Mouse (Mus musculus) hematopoietic stem cell, adult 5-6 weeks (primary cell): ENCODE measurements around the gene Acsm5. TPM values are rescaled to one million over a fixed set of nuclear protein-coding genes. Genes with fewer than 3 reads are reported as not detected.

ENCODE experiments used
- ATAC-seq, 2 experiments: fragments of 125-278 bp in 1 of 2; replicated peaks in 1 of 2; 2 replicates each; pipeline ENCODE4 v1.8.0; 2016 to 2017; ENCODE audit warnings: inconsistent platforms in 2 of 2, mild to moderate bottlenecking in 2 of 2, moderate number of reproducible peaks in 2 of 2, low read depth in 1 of 2, moderate TSS enrichment in 1 of 2; ENCODE audit not compliant: low FRiP score in 2 of 2, poor library complexity in 2 of 2, severe bottlenecking in 2 of 2, insufficient read depth in 1 of 2, low TSS enrichment in 1 of 2
- total RNA-seq: library from RNA; stranded (forward); fragments of 172-1452, 232-1000 nt; gene quantifications from 2 replicates; pipeline ENCODE4 v1.2.3, GENCODE M21; 2017

The Acsm5 gene
- total RNA-seq, result not detected in 2 replicates

- no peak for ATAC-seq
These were observed at the start of gene Acsm5 for GRCm38 (mm10) chr7:119519163-119519562. TSS of gene Acsm5 (plus strand) at chr7:119519463.

GRCm38 (mm10) chr7:119476500-119477389 lies 42.5 kb upstream of the Acsm5 start:
- no peak for ATAC-seq

GRCm38 (mm10) chr7:119479256-119479655 lies 40.0 kb upstream of the Acsm5 start, which contains the start of gene Umod:
TSS of gene Umod (minus strand) at chr7:119479282.
- no peak for ATAC-seq

GRCm38 (mm10) chr7:119484154-119484553 lies 35.1 kb upstream of the Acsm5 start:
- no peak for ATAC-seq

- no peak for ATAC-seq
These were observed 32.6 kb upstream of the Acsm5 start for GRCm38 (mm10) chr7:119486683-119487082.

- no peak for ATAC-seq
These were observed 29.1 kb upstream of the Acsm5 start for GRCm38 (mm10) chr7:119490041-119490780.

GRCm38 (mm10) chr7:119511143-119511542 lies 8.1 kb upstream of the Acsm5 start:
- no peak for ATAC-seq

- peak in 1 of 2 experiments; percentile 53; a peak in 2 of 4 replicates for ATAC-seq
These were observed 6.2 kb upstream of the Acsm5 start for GRCm38 (mm10) chr7:119513056-119513455.

- ATAC-seq, result peak; percentile 40 to 44; a peak in 3 of 4 replicates
These were observed 3.6 kb upstream of the Acsm5 start for GRCm38 (mm10) chr7:119515492-119516271.

- no peak for ATAC-seq
These were observed 3.0 kb upstream of the Acsm5 start for GRCm38 (mm10) chr7:119516272-119516558.

GRCm38 (mm10) chr7:119519654-119520053 lies 391 bp downstream of the Acsm5 start:
- peak in 1 of 2 experiments; percentile 82; a peak in 3 of 4 replicates for ATAC-seq

- no peak for ATAC-seq
These were observed 2.6 kb downstream of the Acsm5 start for GRCm38 (mm10) chr7:119521816-119522215.

GRCm38 (mm10) chr7:119522385-119522784 lies 3.1 kb downstream of the Acsm5 start:
- no peak for ATAC-seq

GRCm38 (mm10) chr7:119523389-119523788 lies 4.1 kb downstream of the Acsm5 start, which contains the start of gene Pdilt:
TSS of gene Pdilt (minus strand) at chr7:119523489.
- no peak for ATAC-seq

GRCm38 (mm10) chr7:119525881-119526281 lies 6.6 kb downstream of the Acsm5 start:
- no peak for ATAC-seq

- ATAC-seq, result no peak
These were observed 7.2 kb downstream of the Acsm5 start for GRCm38 (mm10) chr7:119526486-119526885.

GRCm38 (mm10) chr7:119527135-119527534 lies 7.9 kb downstream of the Acsm5 start:
- ATAC-seq, result no peak

- no peak for ATAC-seq
These were observed 8.3 kb downstream of the Acsm5 start for GRCm38 (mm10) chr7:119527548-119527947.
